Mouse (Mus musculus) liver, embryonic 16.5 days (tissue): Measurements from ENCODE around the gene Slc25a17. TPM values are rescaled to one million over a fixed set of nuclear protein-coding genes. Genes with fewer than 3 reads are reported as not detected.

Source experiments
- ATAC-seq: fragments of 200-750 bp; cut with Nextera tagmentation; 2 replicates; pipeline ENCODE4 v1.8.0; 2017; ENCODE audit warnings: low read depth, mild to moderate bottlenecking, moderate number of reproducible peaks, moderate library complexity
- H3K27ac ChIP-seq: fragments of 300-500 bp; sonication (generic); 2 replicates; pipeline ENCODE4 v1.5.1; 2014; ENCODE audit warnings: mild to moderate bottlenecking, low read length
- H3K27me3 ChIP-seq: fragments of 300-500 bp; sonication (generic); 2 replicates; pipeline ENCODE4 v1.6.1; 2014; ENCODE audit warnings: low read depth, low read length, mixed read lengths; ENCODE audit not compliant: control insufficient read depth, insufficient read depth
- H3K36me3 ChIP-seq: fragments of 300-500 bp; sonication (generic); 2 replicates; pipeline ENCODE4 v1.6.1; 2014; ENCODE audit warnings: mild to moderate bottlenecking; ENCODE audit not compliant: control insufficient read depth, insufficient read depth
- H3K4me1 ChIP-seq: fragments of 300-500 bp; sonication (generic); 2 replicates; pipeline ENCODE4 v1.6.1; 2014; ENCODE audit warnings: low read depth, low read length, mixed read lengths; ENCODE audit not compliant: control insufficient read depth
- H3K4me2 ChIP-seq: fragments of 300-500 bp; sonication (generic); 2 replicates; pipeline ENCODE4 v1.6.1; 2014; ENCODE audit warnings: low read depth, low read length, mixed read lengths
- H3K4me3 ChIP-seq: fragments of 300-500 bp; sonication (generic); 2 replicates; pipeline ENCODE4 v1.5.1; 2014; ENCODE audit warnings: low read depth, mild to moderate bottlenecking, low read length
- H3K9ac ChIP-seq: fragments of 300-500 bp; sonication (generic); 2 replicates; pipeline ENCODE4 v1.6.1; 2014; ENCODE audit warnings: low read depth, low read length
- H3K9me3 ChIP-seq: fragments of 300-500 bp; sonication (generic); replicated peaks from 2 replicates; pipeline ENCODE4 v1.6.1; 2016; ENCODE audit warnings: low read length; ENCODE audit not compliant: control insufficient read depth
- WGBS: fragments of 180-500 bp; shearing (Covaris S2); extraction: QIAGEN DNeasy Blood & Tissue Kit; methylation state at CpG from one replicate; pipeline ENCODE4 v1.1.7; 2014; ENCODE audit not compliant: insufficient replicate concordance; 5-methylcytosine and 5-hydroxymethylcytosine counted together
- polyA plus RNA-seq: library from polyadenylated mRNA; unstranded; fragments of >200 nt; fragmentation: Nextera tagmentation; extraction: Ambion mirVana; gene quantifications from 2 replicates; pipeline ENCODE4 v1.2.1, GENCODE M21; 2015

Slc25a17 gene
- polyA plus RNA-seq: 36.2 and 38.3 TPM in 2 replicates

- peak within 1 kb of the TSS; percentile 85 for H3K9ac ChIP-seq
- WGBS: under 1% methylated on average over 30 of the region's 30 CpGs
- peak within 1 kb of the TSS; percentile 82 for H3K4me3 ChIP-seq
- peak within 1 kb of the TSS; percentile 88 for H3K27ac ChIP-seq
- ATAC-seq: peak; percentile 98
- peaks cover 38% of the 10 kb centered on the region for H3K4me1 ChIP-seq
- 0 out of 2 replicates have a peak, but pooled peaks cover 3% of the 10 kb centered on the region for H3K36me3 ChIP-seq
- no peaks in the 10 kb centered on the region for H3K9me3 ChIP-seq
- peak within 1 kb of the TSS; percentile 80 for H3K4me2 ChIP-seq
- no peaks in the 10 kb centered on the region for H3K27me3 ChIP-seq
Observed at GRCm38 (mm10) chr15:81360345-81361021, at the start of gene Slc25a17. TSS of gene Slc25a17 (minus strand) at chr15:81360812.

GRCm38 (mm10) chr15:81408199-81408598, 47.6 kb upstream of the Slc25a17 start, which contains the start of gene Dnajb7:
TSS of gene Dnajb7 (minus strand) at chr15:81408299.
- no peak within 1 kb of the TSS for H3K27ac ChIP-seq
- H3K4me3 ChIP-seq: no peak within 1 kb of the TSS
- WGBS: 78% methylated on average over 1 of the region's 1 CpGs
- no peaks in the 10 kb centered on the region for H3K27me3 ChIP-seq
- H3K36me3 ChIP-seq: no peaks in the 10 kb centered on the region
- no peaks in the 10 kb centered on the region for H3K9me3 ChIP-seq
- no peak within 1 kb of the TSS for H3K9ac ChIP-seq
- H3K4me2 ChIP-seq: no peak within 1 kb of the TSS
- no peak for ATAC-seq
- H3K4me1 ChIP-seq: no peaks in the 10 kb centered on the region

GRCm38 (mm10) chr15:81405008-81405407, 44.4 kb upstream of the Slc25a17 start:
- Histone ChIP-seq H3K27me3 (no peaks in the 10 kb centered on the region), H3K4me2 (no peak overlapping the region), H3K4me1 (peaks cover 8% of the 10 kb centered on the region), H3K4me3 (no peak overlapping the region), H3K27ac (no peak overlapping the region), H3K9ac (no peak overlapping the region), H3K9me3 (no peaks in the 10 kb centered on the region), H3K36me3 (no peaks in the 10 kb centered on the region)
- no peak for ATAC-seq
- WGBS: 82% methylated on average over 3 of the region's 3 CpGs

DNA sequence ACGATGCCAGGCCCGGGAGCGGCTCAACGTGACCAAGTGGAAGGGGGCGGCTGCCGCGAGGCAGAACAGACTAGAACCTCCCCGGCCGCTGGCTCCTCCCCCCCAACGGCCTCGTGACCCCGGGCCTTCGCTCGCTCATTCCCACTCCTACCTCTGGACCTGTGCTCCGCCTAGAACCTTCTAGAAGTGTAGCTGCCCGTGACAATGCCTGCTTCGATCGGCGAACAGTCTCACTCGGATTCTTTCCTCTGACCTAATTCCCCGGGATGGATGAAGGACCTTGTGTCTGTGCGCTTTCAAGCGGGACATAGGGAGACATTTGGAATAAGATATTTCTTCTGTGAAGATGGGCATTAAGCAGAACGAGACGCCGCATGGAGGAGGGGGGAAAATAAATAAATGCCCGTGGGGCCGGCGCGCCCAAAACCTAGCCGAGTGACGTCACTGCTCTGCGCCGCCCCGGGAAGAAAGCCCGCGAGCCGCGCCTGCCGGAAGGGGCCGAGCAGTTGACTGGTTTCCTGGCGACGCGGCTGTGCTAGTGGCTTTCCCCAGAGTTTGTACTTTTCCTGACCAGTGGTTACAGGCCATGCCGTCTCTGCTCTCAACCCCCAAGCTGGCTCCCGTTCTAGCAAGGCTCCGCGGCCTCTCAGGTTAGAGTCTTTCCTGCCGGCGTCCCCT, 39.2 kb upstream of the Slc25a17 start, which contains the start of the genes St13 and Xpnpep3:
TSS of gene St13 (minus strand) at position 440 of the 678 bp plus-strand sequence.
TSS of gene Xpnpep3 (plus strand) at position 501 of the 678 bp plus-strand sequence.
- 0% methylated on average over 50 of the region's 50 CpGs for WGBS
- no peaks in the 10 kb centered on the region for H3K36me3 ChIP-seq
- H3K4me1 ChIP-seq: peaks cover 27% of the 10 kb centered on the region
- H3K27ac ChIP-seq: peak within 1 kb of the TSS; percentile 95
- peak within 1 kb of the TSS; percentile 97 for H3K4me2 ChIP-seq
- peak within 1 kb of the TSS; percentile 95 for H3K9ac ChIP-seq
- peak; percentile 99 for ATAC-seq
- no peaks in the 10 kb centered on the region for H3K27me3 ChIP-seq
- H3K9me3 ChIP-seq: no peaks in the 10 kb centered on the region
- H3K4me3 ChIP-seq: peak within 1 kb of the TSS; percentile 96

DNA sequence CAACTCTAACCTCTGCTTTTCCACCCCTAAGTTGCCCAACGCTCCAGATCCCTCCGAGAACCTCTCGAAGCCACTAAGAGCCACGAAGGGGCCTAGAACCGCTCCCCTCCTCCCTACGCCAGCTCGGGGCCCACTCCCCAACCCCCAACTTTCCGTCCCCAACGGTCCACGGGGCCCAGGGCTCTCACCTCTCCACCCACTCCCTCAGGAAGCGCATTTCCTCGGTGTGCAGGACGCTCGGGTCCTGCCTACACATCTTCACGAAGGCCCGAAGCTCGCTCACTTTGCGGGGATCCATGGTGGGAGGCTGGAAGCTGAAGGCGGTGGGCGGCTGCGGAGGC, 38.7 kb upstream of the Slc25a17 start:
- peak; percentile 17; the same call in 1 of the 2 replicates for ATAC-seq
- WGBS: under 1% methylated on average over 21 of the region's 21 CpGs

DNA sequence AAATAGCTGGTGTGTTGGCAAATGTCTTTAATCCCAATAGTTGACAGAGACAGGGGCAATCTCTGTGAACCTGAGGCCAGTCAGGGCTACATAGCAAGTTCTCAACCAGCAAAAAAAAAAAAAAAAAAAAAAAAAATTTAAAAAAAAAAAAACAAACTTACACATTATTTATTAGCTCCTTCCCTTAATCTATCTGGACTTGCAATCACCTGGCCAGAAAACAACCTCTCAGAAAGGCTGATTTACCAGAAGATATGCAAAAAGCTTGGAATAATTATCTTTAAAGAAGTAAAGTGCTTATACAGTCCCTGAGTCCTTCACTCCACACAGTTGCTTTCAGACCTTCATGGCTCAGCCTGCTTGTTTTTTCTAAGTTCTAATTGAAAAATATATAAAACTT, 37.6 kb upstream of the Slc25a17 start:
- no peaks in the 10 kb centered on the region for H3K36me3 ChIP-seq
- ATAC-seq: no peak
- H3K27ac ChIP-seq: no peak overlapping the region
- H3K27me3 ChIP-seq: no peaks in the 10 kb centered on the region
- peaks cover 27% of the 10 kb centered on the region for H3K4me1 ChIP-seq
- no peaks in the 10 kb centered on the region for H3K9me3 ChIP-seq
- H3K4me2 ChIP-seq: peak overlapping the region; percentile 97
- H3K4me3 ChIP-seq: peak overlapping the region; percentile 96
- peak overlapping the region; percentile 95 for H3K9ac ChIP-seq

More for the DNA sequence above, 38.7 kb upstream of the Slc25a17 start:
- Histone ChIP-seq H3K4me1 (peaks cover 27% of the 10 kb centered on the region), H3K4me2 (peak overlapping the region; percentile 97), H3K36me3 (no peaks in the 10 kb centered on the region), H3K27ac (peak overlapping the region; percentile 95), H3K27me3 (no peaks in the 10 kb centered on the region), H3K9ac (peak overlapping the region; percentile 95), H3K4me3 (peak overlapping the region; percentile 96), H3K9me3 (no peaks in the 10 kb centered on the region)

DNA sequence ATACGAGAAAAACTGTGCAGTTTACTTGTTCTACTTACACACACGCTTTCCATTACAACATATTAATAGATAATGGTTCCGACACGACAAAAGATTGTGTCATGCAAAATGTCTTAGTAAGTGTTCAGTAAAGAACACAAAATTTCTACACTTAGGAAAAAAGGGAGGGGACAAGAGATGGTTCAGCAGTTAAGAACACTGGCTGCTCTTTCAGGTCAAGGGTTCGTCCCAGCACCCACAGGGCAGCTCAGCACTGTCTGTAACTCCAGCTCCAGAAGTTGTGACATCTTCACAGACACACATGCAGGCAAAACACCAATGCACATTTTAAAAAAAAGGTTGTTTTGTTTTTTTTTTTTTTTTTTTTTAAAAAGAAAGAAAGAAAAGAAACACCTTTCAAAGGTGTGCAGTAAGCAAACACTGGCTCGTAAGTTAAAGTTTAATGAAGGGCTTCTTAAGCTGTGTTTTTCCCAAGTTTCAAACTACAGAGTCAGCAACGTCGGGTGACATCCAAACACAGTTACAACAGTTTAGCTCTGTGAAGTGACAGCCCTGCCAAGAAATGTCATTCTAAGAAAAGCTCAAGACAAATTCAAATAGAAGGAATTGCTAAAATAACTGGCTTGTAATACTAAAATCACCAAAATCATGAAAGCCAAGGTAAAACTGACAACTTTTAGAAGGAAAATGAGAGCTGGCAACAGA, 33.8 kb upstream of the Slc25a17 start:
- peaks cover 2% of the 10 kb centered on the region; the same call in 1 of the 2 replicates for H3K36me3 ChIP-seq
- H3K4me2 ChIP-seq: no peak overlapping the region
- ATAC-seq: no peak
- 69% methylated on average over 8 of the region's 8 CpGs for WGBS
- no peak overlapping the region for H3K4me3 ChIP-seq
- peaks cover 19% of the 10 kb centered on the region for H3K4me1 ChIP-seq
- H3K9me3 ChIP-seq: no peaks in the 10 kb centered on the region
- no peak overlapping the region for H3K27ac ChIP-seq
- no peaks in the 10 kb centered on the region for H3K27me3 ChIP-seq
- no peak overlapping the region for H3K9ac ChIP-seq

DNA sequence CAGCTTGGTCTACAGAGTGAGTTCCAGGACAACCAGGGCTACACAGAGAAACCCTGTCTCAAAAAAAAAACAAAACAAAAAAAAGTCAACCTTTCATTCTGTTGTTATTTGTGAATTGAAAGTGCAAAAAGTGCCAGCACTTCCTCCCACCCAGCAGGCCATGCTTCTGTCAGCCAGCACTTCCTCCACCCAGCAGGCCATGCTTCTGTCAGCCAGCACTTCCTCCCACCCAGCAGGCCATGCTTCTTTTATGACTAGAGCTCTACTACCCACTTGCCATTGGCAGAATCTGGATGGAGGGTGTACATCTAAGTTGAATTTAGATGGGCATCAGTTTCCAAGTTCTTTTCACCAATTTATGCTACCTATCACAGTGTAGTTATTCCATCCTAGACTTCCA, 32.4 kb upstream of the Slc25a17 start:
- no peak for ATAC-seq
- Histone ChIP-seq H3K27me3 (no peaks in the 10 kb centered on the region), H3K4me2 (no peak overlapping the region), H3K4me1 (peaks cover 13% of the 10 kb centered on the region), H3K4me3 (no peak overlapping the region), H3K9ac (no peak overlapping the region), H3K36me3 (peaks cover 2% of the 10 kb centered on the region; the same call in 1 of the 2 replicates), H3K27ac (no peak overlapping the region), H3K9me3 (no peaks in the 10 kb centered on the region)
